Mouse (Mus musculus) kidney, adult 2 months (tissue): ENCODE measurements around the gene Mast4. TPM values are rescaled to one million over a fixed set of nuclear protein-coding genes. Genes with fewer than 3 reads are reported as not detected.
"Not testable (repeated sequence)": the region's sequence is repeated elsewhere in the genome, so short reads cannot be mapped to it uniquely, and the experiment has no call there.

Source experiments
- DNase-seq: peaks from one replicate; pipeline ENCODE4 v3.0.0; 2021
- H3K27ac ChIP-seq: fragments of 200-500 bp; 2 replicates; pipeline ENCODE4 v1.5.1; 2012; ENCODE audit warnings: low read depth, low read length, control low read depth, inconsistent platforms; ENCODE audit not compliant: insufficient read depth
- H3K27me3 ChIP-seq: fragments of 200-500 bp; replicated peaks from 2 replicates; pipeline ENCODE4 v1.6.1; 2012; ENCODE audit warnings: mild to moderate bottlenecking, moderate library complexity, low read length, inconsistent platforms; ENCODE audit not compliant: control insufficient read depth, insufficient read depth
- H3K36me3 ChIP-seq: fragments of 200-500 bp; 2 replicates; pipeline ENCODE4 v1.6.1; 2012; ENCODE audit warnings: mild to moderate bottlenecking, moderate library complexity, low read length, inconsistent platforms; ENCODE audit not compliant: control insufficient read depth, insufficient read depth
- H3K4me1 ChIP-seq: fragments of 200-500 bp; 2 replicates; pipeline ENCODE4 v1.6.1; 2011; ENCODE audit warnings: low read length; ENCODE audit not compliant: control insufficient read depth, insufficient read depth
- H3K4me3 ChIP-seq: fragments of 200-500 bp; 2 replicates; pipeline ENCODE4 v1.5.1; 2011; ENCODE audit warnings: mild to moderate bottlenecking, low read depth, low read length, control low read depth; ENCODE audit not compliant: insufficient read depth
- CTCF ChIP-seq: fragments of 200-500 bp; conservative IDR thresholded peaks from 2 replicates; pipeline ENCODE4 v1.5.1; 2011; ENCODE audit warnings: low read depth, mild to moderate bottlenecking, control low read depth, low read length, moderate library complexity, mixed read lengths; ENCODE audit not compliant: insufficient read depth, insufficient read length
- POLR2A ChIP-seq: fragments of 200-500 bp; IDR thresholded peaks from one replicate; pipeline ENCODE4 v1.6.1; 2011; ENCODE audit warnings: low read depth, low read length, control low read depth
- WGBS: fragments of 180-500 bp; shearing (Covaris S2); methylation state at CpG from one replicate; pipeline ENCODE4 v1.1.7; 2018; 5-methylcytosine and 5-hydroxymethylcytosine counted together
- polyA plus RNA-seq: library from polyadenylated mRNA; depleted of rRNA; stranded (reverse); fragments of >200 nt; gene quantifications from 2 replicates; pipeline ENCODE4 v1.2.3, GENCODE M21; 2012

Mast4 gene
- polyA plus RNA-seq, 1 experiment = 6.5 TPM

DNA sequence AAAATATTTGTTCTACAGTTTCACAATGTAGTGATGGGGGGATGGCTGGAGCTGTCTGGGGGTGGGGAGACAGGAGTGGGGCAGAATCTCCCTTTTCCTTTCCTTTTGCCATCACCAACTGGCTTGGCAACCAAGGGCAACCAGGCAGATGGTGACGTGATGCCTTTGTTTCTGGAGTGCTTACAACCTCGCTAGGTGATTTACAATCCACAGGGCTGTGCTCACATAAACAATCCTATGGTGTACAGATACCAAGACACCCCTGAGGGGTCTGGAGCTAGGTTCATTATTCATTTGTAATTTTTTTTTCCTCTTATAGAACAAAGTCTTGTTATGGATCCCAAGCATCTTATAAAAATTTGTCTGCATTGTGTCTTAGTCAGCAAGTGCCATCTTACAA lies 601.2 kb downstream of the Mast4 start:
- Histone ChIP-seq H3K4me3 (no peak overlapping the region), H3K27ac (no peak overlapping the region), H3K27me3 (no peaks in the 10 kb centered on the region), H3K4me1 (no peaks in the 10 kb centered on the region), H3K36me3 (peaks cover 4% of the 10 kb centered on the region)
- 83% methylated on average over 2 of the region's 2 CpGs for WGBS
- DNase-seq = no peak
- TF ChIP-seq POLR2A = no peak
- TF ChIP-seq CTCF = no peak

DNA sequence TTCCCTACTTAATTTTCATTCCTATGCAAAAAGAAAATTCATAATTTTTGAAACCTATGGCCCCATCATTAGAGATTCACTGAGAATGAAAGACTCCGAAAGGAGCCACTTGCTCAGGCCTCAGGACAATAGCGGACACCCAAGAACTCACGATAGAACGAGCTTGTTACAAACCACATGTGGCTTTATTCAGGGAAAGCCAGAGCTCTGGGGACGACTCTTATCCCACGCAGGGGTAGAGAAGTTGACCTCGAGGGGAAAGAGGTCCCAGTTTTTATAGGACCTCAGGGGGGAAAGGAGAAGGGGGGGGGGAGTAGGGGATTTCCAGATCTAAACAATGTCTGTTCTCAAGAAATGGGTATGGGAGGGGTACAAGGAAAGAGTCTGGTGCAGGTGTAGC lies 605.3 kb downstream of the Mast4 start:
- DNase-seq, H3K27me3 ChIP-seq, H3K27ac ChIP-seq, H3K36me3 ChIP-seq, H3K4me3 ChIP-seq, H3K4me1 ChIP-seq: not testable (repeated sequence)
- WGBS = 81% methylated on average over 7 of the region's 7 CpGs

DNA sequence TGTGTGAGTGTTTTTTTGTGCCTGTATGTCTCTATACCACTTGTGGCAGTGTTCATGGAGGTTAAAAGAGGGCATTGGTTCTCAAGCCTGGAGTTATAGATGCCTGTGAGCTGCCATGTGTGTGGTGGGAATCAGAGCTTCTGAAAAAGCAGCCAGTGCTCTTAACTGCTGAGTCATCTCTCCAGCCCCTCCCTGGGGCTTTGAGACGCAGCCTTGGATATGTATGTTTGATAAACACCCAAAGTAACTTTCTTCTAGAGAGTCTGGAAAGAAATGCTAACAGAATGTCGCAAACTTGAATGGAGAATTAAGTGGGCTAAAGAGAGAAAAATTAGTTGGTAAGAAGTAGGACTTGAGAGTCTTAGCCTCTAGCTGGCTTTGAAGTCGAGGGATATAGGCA lies 606.3 kb downstream of the Mast4 start:
- no peaks in the 10 kb centered on the region for H3K27me3 ChIP-seq
- no peak for DNase-seq
- no peaks in the 10 kb centered on the region for H3K4me1 ChIP-seq
- no peaks in the 10 kb centered on the region for H3K36me3 ChIP-seq
- 86% methylated on average over 3 of the region's 3 CpGs for WGBS
- TF ChIP-seq CTCF (no peak), POLR2A (no peak)
- no peak overlapping the region for H3K27ac ChIP-seq
- no peak overlapping the region for H3K4me3 ChIP-seq

- Histone ChIP-seq H3K27me3 (no peaks in the 10 kb centered on the region), H3K4me3 (no peak overlapping the region), H3K36me3 (no peaks in the 10 kb centered on the region), H3K4me1 (no peaks in the 10 kb centered on the region), H3K27ac (no peak overlapping the region)
- 85% methylated on average over 1 of the region's 1 CpGs for WGBS
- DNase-seq = no peak
- TF ChIP-seq CTCF = no peak
- no peak for TF ChIP-seq POLR2A
Observed at GRCm38 (mm10) chr13:102726876-102727275, 607.4 kb downstream of the Mast4 start.

- DNase-seq = no peak
- Histone ChIP-seq H3K36me3 (no peaks in the 10 kb centered on the region), H3K27ac (no peak overlapping the region), H3K4me3 (no peak overlapping the region), H3K27me3 (no peaks in the 10 kb centered on the region), H3K4me1 (no peaks in the 10 kb centered on the region)
- WGBS = 94% methylated on average over 2 of the region's 2 CpGs
- no peak for TF ChIP-seq POLR2A
Observed at GRCm38 (mm10) chr13:102725906-102726305, 608.4 kb downstream of the Mast4 start.

- Histone ChIP-seq H3K27ac (no peak overlapping the region), H3K4me3 (no peak overlapping the region), H3K27me3 (no peaks in the 10 kb centered on the region), H3K4me1 (no peaks in the 10 kb centered on the region), H3K36me3 (no peaks in the 10 kb centered on the region)
- DNase-seq = no peak
- TF ChIP-seq CTCF (no peak), POLR2A (no peak)
Observed at GRCm38 (mm10) chr13:102725416-102725815, 608.9 kb downstream of the Mast4 start.

GRCm38 (mm10) chr13:102716973-102717372 lies 617.3 kb downstream of the Mast4 start:
- no peak overlapping the region for H3K4me3 ChIP-seq
- no peaks in the 10 kb centered on the region for H3K4me1 ChIP-seq
- H3K27me3 ChIP-seq = no peaks in the 10 kb centered on the region
- no peak for DNase-seq
- no peak overlapping the region for H3K27ac ChIP-seq
- no peak for TF ChIP-seq POLR2A
- no peak for TF ChIP-seq CTCF
- no peaks in the 10 kb centered on the region for H3K36me3 ChIP-seq
- 76% methylated on average over 1 of the region's 1 CpGs for WGBS

- no peak for TF ChIP-seq POLR2A
- TF ChIP-seq CTCF = no peak
- Histone ChIP-seq H3K27ac (no peak overlapping the region), H3K27me3 (no peaks in the 10 kb centered on the region), H3K36me3 (no peaks in the 10 kb centered on the region), H3K4me1 (no peaks in the 10 kb centered on the region), H3K4me3 (no peak overlapping the region)
- WGBS = 95% methylated on average over 3 of the region's 3 CpGs
- DNase-seq = no peak
Observed at GRCm38 (mm10) chr13:102700744-102701143, 633.6 kb downstream of the Mast4 start.
